Mouse (Mus musculus) fibroblast of lung, adult 2 months (primary cell): Measurements from ENCODE around the gene Vegfa.

Experiments used
- DNase-seq: peaks from one replicate; pipeline ENCODE4 v3.0.0-alpha.2; 2011; ENCODE audit warnings: low read depth

Gene Vegfa

DNA sequence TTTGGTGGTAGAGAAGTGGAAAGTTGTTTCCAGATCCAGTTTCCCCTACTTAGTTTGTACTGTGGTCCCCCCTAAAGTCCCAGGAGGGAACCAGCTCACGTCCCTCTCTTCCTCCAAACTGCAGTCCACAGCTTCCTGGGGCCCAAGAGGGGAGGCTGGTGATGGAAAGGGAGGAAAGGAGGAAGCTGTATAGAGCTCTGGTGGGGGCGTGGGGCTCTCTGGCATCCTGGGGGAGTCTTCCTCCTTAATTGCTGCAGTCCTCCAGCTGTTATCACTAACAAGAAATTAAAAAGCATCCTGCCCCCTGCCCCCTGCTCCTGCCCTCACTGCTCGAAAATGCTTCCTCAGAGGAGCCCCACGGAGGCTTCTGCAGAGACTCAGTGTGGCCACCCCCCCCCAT, 17.4 kb upstream of the Vegfa start:
- DNase-seq: no peak

DNA sequence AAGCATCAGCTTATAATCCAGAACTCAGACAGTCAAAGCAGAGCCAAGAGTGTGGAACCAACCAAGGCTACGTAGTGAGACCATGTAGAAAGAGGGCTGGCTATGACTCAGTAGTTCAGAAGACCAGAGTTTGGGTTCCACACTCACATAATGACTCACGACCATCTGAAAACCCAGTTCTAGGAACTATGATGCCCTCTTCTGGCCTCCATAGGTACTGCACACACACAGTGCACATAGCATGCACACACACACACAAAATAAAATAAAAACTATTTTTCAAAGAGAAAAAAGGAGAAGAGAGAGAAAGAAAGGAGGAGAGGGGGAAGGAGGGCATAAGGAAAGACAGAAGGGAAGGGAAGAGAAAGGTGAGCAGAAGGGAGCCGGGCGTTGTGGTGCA, 16.0 kb upstream of the Vegfa start:
- DNase-seq: no peak

DNA sequence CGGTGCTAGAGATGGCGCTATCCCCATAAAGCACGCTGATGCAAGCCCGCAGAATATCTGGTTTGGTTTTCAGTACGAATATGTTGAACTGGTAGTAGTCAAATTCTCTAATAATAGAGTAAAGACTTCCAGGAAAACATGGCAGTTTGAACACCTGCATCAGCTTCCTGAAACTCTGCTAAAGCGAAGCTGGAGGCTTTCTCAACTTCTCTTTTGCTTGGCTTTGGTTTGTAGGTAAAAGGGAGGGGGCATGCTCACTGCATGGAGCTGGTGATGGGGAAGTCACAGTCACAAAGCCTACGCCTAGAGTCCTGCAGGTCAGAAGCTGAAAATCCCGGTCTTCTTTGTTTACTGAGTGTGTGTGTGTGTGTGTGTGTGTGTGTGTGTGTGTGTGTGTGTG, 13.6 kb upstream of the Vegfa start:
- no peak for DNase-seq

DNA sequence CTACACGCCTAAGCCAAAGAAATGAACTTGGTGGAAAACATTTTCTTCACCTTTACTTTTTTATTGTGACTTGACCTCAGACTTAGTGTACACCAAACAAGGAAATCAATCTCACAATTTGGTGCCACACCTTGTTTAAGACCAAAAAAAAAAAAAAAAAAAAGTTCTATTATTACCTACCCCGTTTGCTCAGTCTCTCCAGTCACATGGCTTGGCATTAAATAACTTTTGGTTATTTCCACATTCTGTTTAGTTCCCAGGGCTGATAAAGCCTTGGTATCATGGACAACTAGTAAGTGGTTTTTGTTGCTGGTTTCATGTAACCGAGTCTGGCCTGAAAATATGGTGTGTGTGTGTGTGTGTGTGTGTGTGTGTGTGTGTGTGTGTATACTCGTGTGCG, 12.8 kb upstream of the Vegfa start:
- no peak for DNase-seq

DNA sequence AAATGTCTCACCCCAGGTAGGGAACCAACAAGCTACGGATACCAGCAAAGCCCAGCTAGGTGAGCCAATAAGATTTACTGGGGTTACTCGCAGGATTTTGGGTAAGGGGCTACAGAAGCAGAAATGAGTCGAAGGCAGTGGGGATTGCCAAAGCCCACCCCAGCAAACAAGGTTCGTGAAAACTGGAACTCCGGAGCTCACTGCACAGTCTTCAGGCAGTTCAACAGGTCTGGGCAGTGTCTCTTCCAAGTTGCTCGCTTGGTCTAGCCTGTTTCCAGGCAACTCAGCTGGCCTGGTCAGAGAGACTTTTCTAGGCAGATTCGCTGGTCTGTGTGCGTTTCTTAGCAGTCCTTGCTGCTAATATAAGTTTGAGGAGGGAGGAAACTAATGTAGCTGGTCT, 10.0 kb upstream of the Vegfa start:
- DNase-seq: no peak

DNA sequence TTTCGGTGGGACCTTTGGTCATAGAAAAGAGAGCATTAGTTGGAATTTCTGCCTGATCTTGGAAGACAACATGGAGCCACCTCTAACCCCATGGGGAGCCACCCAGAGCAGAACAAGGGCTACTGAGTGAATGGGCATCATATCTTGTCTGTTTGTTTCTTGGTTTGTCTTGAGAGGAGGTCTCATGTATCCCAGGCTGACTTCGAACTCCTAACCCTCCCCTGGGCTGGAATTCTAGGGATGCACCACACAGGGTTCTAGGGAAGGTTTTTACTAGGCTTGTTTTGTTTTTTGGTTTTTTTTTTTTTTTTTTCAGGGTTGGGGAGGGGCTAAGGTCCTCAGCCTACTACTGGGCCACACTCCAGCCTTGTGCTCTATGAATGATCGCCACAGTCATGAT, 9.5 kb upstream of the Vegfa start:
- DNase-seq: no peak

DNA sequence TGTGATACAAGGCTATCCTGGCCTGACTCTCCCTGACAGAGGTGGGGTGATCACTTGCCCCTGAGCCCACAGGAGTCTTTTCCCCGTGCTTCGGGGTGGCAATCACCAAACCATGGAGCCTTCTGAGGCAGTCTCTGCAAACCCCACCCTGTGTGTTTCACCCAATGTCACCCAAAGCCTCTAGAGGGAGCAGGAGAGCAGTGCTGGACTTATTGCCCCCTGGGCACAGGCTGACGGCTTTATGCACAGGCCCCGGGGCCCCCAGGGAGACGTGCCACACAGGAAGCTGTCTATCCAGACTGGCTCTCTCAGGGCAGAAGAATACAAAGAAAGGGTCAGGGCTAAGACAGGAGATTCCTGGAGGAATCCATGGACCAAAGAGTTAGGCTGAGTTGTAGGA, 9.1 kb upstream of the Vegfa start:
- DNase-seq: no peak

DNA sequence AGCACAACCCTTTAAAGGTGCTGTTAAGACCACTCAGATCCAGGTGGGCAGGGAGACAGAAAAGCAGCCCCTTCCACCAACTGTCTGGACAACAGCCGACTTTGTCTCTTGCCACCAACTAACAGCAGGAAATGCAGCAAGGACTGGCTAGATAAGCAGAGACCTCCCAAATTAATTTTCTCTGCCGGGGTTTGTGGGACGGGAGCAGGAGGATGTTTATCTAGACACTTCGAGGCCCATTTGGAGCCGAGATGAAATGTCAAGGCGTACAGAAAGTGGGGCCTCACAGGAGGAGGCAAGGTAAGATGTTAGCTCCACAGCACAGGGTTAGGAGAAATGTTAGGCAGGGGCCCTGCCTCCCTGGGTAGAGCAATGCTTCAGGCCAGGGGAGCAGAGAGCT, 8.4 kb upstream of the Vegfa start:
- DNase-seq: no peak

DNA sequence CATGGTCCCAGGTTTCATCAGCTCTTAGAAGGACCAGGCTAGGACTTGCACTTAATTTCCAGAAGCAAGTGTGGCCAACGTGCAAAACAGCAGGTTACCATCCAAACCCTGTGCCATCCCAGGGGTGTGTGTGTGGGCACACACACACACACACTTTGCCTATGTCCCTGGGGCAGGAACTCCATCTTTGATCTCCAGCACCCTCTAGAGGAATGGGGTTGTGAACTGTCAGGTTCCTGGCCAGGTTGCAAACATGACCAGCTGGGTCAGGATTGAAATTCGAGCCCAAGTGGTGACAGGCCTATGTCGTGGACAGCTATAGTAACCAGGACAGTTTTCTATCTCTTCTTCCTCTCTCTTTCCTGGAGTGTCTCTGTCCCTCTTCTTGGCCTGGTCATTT, 6.7 kb upstream of the Vegfa start:
- DNase-seq: no peak

DNA sequence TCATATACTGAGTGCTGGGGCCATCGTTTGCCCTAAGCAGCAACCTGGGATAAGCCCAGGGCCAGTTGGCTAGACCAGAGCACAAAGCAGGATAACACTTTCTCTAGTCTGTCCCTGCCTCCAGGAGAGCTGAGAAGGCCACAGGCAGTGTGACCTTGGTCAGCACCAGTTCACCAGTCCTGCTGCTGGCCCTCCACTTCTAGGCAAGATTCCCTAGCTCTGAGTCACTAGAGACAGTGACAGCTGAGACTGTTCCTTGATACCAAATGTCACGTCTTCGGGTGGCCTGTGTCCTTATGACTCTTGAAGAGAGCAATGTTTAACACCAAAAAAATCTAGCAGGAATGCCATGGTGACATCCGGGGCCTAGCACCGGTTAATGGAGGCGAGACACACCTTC, 4.2 kb upstream of the Vegfa start:
- DNase-seq: no peak

DNA sequence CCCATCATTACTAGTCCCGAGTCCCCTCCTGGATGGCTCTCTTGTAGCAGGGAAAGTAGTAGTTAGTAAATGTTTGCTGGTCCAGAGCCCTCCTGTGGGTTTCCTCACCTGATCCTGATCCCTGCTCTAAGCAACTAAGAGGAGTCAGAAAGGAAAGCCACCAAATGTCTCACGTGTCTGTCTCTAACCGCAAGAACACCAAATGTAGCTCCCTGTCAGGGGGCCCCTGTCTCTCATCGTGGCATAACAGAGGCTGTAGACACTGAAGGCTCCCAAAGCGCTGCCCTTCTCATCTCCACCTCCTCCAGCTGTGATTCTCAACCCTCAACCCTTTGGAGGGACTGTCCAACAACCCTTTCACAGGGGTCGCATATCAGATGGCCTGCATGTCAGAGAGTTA, 1.9 kb upstream of the Vegfa start:
- DNase-seq: no peak

DNA sequence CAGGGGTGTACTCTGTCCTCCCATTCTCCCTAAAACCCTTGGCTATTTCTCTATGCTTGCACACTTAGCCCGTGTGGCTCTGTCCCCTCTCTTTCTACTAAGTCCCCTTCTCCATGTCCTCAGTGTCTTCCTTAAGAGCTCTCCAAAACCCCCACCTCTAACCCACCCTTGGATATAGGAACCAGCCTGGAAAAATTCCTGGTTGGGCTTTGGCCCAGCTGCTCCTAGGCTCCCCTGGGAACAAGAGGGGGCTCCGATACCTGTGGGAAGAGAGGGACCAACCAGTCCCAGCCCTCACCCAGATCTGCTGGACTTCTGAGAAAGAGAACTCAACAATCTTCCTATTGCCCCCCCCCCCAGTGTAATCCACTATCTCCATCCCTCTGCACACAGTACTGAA, 1.4 kb upstream of the Vegfa start:
- no peak for DNase-seq

DNA sequence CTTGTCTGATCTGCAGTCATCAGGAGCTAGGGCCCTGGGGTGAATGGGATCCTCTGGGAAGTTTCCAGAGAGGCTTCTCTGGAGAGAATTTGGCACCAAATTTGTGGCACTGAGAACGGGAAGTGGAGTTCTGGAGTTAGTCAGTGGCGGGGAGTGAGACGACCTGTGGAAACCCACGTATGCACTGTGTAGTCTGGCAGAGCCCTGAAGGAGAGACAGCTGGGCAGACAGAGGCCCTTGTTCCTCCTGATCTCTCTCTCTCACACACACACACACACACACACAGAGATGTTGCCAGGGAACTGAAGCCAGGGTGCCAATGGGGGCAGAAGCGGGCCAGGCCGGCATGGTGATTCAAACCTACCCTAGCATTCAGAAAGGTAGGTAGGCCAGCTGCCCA, 953 bp upstream of the Vegfa start:
- no peak for DNase-seq

DNA sequence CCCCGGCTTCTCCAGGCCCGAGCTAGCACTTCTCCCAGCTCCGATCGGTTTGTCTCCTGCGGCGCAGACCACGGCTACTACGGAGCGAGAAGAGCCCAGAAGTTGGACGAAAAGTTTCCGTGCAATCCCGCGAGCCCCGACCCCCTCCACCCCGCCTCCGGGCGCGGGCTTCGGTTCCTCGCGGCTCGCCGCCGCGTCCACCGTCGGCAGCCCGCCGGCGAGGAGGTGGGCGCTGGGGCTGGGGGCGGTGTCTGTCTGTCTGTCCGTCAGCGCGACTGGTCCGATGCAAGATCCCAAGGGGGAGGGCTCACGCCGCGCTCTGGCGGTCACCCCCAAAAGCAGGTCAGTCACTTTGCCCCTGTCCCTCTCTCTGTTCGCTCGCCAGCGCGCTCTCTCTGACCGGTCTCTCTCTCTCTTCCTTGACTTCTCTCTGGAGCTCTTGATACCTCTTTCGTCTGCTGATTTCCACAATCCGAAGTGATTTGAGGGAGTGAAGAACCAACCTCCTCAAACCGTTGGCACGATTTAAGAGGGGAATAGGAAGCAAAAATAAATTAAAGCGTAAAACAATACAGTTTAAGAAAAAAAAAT, 453 bp downstream of the Vegfa start:
- no peak for DNase-seq

DNA sequence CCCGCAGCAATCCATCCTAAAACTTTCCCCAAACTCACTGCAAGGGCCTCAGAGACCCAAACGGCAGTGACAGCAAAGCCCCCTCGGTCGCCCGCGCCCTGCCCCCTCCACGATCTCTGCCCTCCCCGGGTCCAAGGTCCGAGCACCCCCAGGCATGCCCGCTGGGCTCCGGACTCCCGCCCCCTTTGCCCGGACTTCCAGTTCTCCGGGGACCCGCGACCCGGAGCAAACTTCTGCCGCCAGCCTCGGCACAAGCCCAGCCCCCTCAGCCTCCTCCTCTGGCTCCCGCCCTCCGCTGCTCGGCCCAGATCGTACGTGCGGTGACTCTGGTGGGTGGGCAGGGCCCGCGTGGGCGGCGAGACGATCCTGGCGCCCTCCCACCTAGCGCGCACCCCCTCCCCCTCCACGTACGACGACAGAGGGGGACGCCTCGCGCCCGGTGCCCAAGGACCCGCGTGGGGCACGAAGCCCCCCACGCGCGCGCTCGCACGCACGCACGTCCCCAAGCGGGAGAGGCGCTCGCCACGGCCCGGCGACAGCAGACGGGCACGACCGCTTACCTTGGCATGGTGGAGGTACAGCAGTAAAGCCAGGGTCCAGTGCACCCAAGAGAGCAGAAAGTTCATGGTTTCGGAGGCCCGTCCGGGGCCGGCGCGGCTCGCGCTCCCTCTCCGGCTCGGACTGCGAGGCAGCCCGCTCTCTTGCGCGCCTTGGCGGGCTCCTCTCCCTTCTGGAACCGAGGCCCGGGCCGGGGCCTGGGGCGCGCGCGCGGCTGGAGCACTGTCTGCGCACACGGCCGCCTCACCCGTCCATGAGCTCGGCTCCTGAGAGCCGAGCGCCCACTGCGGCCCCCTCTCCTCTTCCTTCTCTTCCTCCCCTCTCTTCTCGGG, 1.2 kb downstream of the Vegfa start:
- DNase-seq: no peak

DNA sequence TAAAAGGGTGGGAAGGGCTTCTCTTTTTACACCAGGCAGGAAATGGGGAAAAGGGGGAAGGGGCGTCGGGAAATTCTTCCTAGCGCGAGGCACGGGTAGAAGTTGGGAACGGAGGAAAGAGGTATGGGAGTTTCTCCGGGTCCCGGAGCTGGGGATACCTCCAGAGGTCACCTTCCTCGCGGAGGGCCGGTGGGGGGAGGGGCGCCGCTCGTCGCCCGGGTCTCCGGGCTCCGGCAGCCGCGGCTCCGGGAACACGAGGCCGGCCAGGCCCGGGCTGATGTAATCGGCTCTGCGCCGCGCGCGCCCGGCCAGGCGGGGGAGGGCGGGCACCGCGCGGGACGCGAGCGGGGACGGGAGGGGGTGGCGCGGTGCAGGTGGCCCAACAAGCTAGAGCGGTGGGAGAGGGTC, 1.8 kb downstream of the Vegfa start:
- no peak for DNase-seq

DNA sequence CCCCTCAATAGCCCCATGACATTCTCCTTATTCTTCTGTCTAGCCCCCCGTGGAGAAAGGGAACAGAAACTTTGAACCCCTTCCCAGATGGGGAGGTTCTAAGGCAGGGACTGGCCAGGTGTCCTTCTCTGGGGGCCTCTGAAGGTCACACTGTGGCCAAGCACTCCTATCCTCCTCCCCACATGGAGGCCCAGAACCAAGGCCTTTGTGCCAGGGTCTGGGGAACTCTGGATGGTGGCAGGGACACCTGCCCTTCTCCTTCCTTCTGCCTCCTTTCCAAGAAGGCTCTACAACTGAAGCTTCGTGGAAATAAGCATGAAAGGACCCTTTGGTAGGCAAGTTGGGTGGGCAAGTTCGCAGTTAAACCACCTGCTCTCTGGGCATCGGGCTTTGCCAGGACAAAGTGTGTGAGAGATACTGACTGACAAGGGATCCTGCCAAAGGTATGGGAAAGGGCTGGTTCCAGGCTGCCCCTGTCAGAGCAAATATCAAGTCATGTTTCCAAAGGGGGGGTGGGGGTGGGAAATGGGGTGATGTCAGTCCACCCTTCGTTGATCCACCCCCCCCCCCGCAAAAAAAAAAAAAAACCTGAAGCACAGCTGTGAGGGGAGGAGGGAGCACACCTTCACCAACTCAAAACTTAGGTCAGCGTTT, 2.5 kb downstream of the Vegfa start:
- DNase-seq: no peak

DNA sequence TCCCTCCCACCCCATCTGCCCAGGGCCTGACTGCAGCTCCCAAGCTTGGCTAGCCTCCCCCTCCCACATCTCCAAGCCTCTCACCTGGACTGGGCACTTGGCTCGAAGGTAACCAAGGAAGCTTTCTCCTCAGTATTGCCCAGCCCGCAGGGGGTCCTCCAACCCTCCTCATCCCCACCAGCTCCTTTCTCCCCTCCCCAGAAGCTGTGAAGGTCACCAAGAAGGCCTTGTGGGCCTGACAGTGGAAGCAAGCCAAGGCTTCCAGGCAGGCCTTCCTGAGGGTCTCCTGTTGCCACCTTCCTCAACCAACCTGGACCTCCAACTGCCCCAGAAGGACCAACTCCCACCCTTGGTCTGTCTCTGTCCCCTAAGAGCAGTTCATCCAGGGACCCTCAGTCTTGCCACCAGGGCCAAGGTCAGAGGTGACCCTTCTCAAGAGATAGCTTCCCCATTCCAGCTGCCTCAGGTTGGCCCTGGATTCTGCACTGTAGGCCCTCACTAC, 3.1 kb downstream of the Vegfa start:
- no peak for DNase-seq

DNA sequence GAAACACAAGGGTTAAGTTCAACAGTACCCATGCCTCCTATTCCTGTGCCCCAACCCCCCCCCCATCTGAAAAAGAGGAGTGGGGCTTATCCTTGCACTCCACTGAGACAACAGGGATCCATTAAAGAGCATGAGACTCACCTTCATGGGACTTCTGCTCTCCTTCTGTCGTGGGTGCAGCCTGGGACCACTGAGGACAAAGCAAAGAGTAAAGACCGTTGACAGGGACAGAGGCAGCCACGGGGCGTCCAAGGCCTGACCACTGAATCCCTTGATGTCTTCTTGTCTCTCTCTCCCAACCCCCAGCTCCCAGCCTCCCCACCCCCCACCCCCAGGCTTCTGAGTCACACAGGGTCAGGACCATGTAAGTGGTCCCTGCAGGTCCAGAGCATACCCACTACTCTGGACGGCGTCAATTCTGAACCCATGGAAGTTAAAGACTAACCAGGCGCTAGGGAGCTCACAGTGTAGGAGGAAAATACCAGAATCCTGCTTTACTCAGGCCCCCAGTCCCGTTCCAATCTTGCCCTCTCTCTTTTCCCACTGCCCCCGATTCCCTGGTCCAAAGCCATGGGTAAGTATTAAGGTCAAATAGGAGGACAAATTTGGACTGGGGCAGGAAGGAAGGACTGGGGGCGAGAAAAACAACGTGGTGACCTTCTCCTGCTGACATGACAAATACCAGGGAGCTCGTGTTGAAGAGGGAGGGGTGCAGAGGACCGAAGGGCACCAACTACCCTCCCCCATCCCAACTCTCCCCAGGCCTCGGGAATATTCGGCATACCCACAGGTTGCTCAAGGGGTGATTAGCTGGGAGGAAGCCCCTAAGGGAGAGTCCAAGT, 3.7 kb downstream of the Vegfa start:
- no peak for DNase-seq

DNA sequence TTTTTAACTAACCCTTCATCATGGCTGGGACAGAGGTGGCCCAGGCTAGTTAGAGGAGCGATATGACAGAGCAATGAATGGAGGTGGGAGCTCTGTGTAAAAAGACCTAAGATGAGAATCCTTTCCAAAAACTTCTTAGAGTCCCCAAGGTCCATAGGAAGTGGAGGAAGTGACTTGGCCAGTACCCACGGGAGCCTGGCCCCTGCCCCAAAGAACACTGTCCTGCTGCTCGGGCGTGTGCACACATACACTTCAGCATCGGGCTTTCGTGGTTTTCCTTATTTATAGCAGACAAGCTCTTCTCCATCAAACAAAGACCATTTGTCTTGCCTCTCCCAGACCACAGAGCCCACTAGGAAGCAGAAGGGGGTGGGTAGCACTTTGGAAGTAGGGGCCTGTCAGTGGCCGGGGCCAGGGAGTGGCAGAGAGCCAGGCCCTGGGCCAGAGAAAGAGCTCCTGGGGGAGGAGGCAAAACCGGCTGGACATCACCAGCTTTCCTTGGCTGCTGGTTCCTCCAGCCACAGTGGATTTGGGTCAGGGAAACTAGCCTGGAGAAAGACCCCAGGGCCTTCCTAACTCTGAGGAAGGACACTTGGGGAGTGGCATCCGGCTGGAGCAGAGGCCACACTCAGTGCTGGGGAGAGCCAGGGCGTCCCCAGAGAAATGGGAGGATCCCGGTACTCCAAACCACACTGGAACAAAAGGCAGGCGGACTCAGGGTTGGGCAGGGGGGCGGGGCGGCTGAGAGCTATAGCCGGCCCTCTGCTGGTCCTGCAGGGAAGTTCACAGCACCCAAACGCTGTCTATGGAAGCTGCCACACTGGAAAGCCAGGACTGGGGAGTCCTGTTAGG, 4.9 kb downstream of the Vegfa start:
- DNase-seq: no peak

DNA sequence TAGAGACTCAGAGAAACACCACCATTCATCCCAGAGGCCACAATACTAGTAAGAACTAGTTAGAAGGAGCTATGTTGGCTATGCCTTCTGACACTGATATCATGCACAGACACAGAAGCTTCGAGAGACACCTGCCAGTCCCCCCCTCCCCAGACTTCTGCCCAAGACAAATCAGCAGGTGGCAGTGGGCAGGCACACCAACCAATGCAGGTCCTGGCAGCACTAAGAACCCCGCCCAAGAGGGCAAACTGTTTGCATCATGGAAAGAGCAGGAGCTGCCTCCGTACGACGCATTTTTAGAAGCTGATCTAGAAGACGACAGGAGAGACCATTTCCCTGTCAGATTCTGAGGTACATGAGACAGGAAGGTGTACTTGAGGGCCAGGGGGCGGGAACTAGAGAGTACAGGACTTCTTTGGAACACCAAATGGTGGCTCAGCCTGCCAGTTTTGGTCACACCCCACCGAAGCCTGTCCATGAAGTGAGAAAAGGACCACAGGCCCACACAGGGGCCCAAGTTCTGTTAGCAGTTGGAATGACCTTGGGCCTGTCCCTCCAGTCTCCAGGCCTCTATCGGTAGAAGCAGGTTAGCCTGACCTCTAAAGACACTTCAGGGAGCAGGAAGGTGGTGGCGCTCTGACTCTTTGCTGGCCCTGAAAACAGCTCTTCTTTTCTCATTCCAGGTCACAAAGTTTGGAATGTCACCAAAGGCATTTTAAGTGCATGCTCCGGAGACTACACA, 6.1 kb downstream of the Vegfa start:
- no peak for DNase-seq
